Mouse (Mus musculus): ENCODE results near the gene Tmem120b.

DNA sequence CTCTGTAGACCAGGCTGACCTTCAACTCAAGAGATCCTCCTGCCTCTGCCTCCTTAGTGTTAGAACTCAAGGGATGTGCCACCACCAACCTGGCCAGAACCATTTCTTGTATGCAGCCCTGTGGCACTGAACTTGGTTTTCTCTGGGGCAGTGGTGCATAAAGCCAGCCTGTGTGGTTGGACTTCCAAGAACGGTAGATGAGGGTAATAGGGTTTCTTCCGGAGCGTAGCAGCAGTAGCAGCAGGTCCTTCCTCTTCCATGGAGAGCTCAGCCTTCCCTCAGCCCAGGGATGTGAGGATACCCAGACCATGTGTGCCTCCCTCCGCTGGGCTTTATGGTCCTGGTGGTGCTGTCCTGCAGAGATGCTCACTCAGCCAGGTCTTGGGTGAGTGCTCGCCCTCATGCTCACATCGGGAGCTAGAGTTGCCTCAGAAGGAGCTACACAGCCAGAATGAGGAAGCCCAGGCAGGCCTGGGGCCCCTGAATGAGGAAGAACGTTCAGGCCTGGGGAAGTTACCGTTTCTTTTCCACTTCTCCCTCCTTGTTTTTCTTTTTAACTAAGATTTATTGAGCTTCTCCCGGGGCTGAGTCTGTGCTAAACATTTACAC lies 43.1 kb upstream of the Tmem120b start:
- TF ChIP-seq CTCF (IDR thresholded peaks at IDR 0.05; ENCODE audit: extremely low read depth, insufficient read depth, insufficient read length, insufficient replicate concordance) (no peak), POLR2A (IDR thresholded peaks at IDR 0.05; ENCODE audit: low read depth, low read length) (no peak)
